Mouse (Mus musculus) limb, embryonic 11.5 days (tissue): ENCODE measurements around the gene Elfn1. TPM values are rescaled to one million over a fixed set of nuclear protein-coding genes. Genes with fewer than 3 reads are reported as not detected.

Experiments used
- ATAC-seq: fragments of 200-750 bp; cut with Nextera tagmentation; 2 replicates; pipeline ENCODE4 v1.8.0; 2017; ENCODE audit warnings: low read depth; ENCODE audit not compliant: insufficient number of reproducible peaks, low FRiP score, low TSS enrichment
- DNase-seq: peaks from one replicate; pipeline ENCODE4 v3.0.0-alpha.2; 2015; ENCODE audit warnings: low spot score
- H3K27ac ChIP-seq: fragments of 300-500 bp; sonication (generic); replicated peaks from 2 replicates; pipeline ENCODE4 v1.5.1; 2014; ENCODE audit warnings: low read depth, mild to moderate bottlenecking, low read length
- H3K27me3 ChIP-seq: fragments of 300-500 bp; sonication (generic); 2 replicates; pipeline ENCODE4 v1.6.1; 2014; ENCODE audit warnings: mild to moderate bottlenecking, low read length, mixed read lengths; ENCODE audit not compliant: control insufficient read depth, insufficient read depth
- H3K36me3 ChIP-seq: fragments of 300-500 bp; sonication (generic); 2 replicates; pipeline ENCODE4 v1.6.1; 2014; ENCODE audit warnings: mild to moderate bottlenecking, low read length, moderate library complexity, mixed read lengths; ENCODE audit not compliant: control insufficient read depth, insufficient read depth
- H3K4me1 ChIP-seq: fragments of 300-500 bp; sonication (generic); 2 replicates; pipeline ENCODE4 v1.6.1; 2014; ENCODE audit warnings: low read length, mixed read lengths; ENCODE audit not compliant: control insufficient read depth, insufficient read depth
- H3K4me2 ChIP-seq: fragments of 300-500 bp; sonication (generic); 2 replicates; pipeline ENCODE4 v1.6.1; 2014; ENCODE audit warnings: low read depth, mild to moderate bottlenecking, moderate library complexity; ENCODE audit not compliant: severe bottlenecking
- H3K4me3 ChIP-seq: fragments of 300-500 bp; sonication (generic); 2 replicates; pipeline ENCODE4 v1.5.1; 2014; ENCODE audit warnings: low read depth, low read length
- H3K9ac ChIP-seq: fragments of 300-500 bp; sonication (generic); 2 replicates; pipeline ENCODE4 v1.6.1; 2014; ENCODE audit warnings: mild to moderate bottlenecking, low read length
- H3K9me3 ChIP-seq: fragments of 300-500 bp; sonication (generic); 2 replicates; pipeline ENCODE4 v1.6.1; 2016; ENCODE audit warnings: low read length; ENCODE audit not compliant: control insufficient read depth
- WGBS: fragments of 180-500 bp; shearing (Covaris S2); extraction: QIAGEN DNeasy Blood & Tissue Kit; methylation state at CpG from one replicate; pipeline ENCODE4 v1.1.7; 2014; 5-methylcytosine and 5-hydroxymethylcytosine counted together
- polyA plus RNA-seq: library from polyadenylated mRNA; unstranded; fragments of >200 nt; fragmentation: Nextera tagmentation; extraction: Ambion mirVana; gene quantifications from 2 replicates; pipeline ENCODE4 v1.2.1, GENCODE M21; 2014

The Elfn1 gene
- polyA plus RNA-seq, 1 experiment from 2014 or later = 0.08 TPM

- no peaks in the 10 kb centered on the region for H3K36me3 ChIP-seq
- H3K4me3 ChIP-seq = no peak overlapping the region
- H3K27me3 ChIP-seq = no peaks in the 10 kb centered on the region
- ATAC-seq (no peak), DNase-seq (no peak)
- H3K4me2 ChIP-seq = no peak overlapping the region
- WGBS = 90% methylated on average over 14 of the region's 14 CpGs
- no peaks in the 10 kb centered on the region for H3K4me1 ChIP-seq
- H3K9ac ChIP-seq = no peak overlapping the region
- H3K9me3 ChIP-seq = no peaks in the 10 kb centered on the region
- H3K27ac ChIP-seq = no peak overlapping the region
Measured at GRCm38 (mm10) chr5:139965596-139965995, 57.9 kb downstream of the Elfn1 start.

GRCm38 (mm10) chr5:139969151-139969948, 61.6 kb downstream of the Elfn1 start:
- Histone ChIP-seq H3K27ac (no peak overlapping the region), H3K9me3 (no peaks in the 10 kb centered on the region), H3K9ac (no peak overlapping the region), H3K4me1 (no peaks in the 10 kb centered on the region), H3K27me3 (no peaks in the 10 kb centered on the region), H3K4me3 (no peak overlapping the region), H3K4me2 (no peak overlapping the region), H3K36me3 (no peaks in the 10 kb centered on the region)
- ATAC-seq (no peak), DNase-seq (no peak)
- WGBS = 81% methylated on average over 14 of the region's 14 CpGs

- no peak overlapping the region for H3K4me3 ChIP-seq
- no peaks in the 10 kb centered on the region for H3K4me1 ChIP-seq
- DNase-seq (no peak), ATAC-seq (no peak)
- no peak overlapping the region for H3K27ac ChIP-seq
- no peak overlapping the region for H3K9ac ChIP-seq
- no peaks in the 10 kb centered on the region for H3K27me3 ChIP-seq
- no peaks in the 10 kb centered on the region for H3K9me3 ChIP-seq
- no peaks in the 10 kb centered on the region for H3K36me3 ChIP-seq
- H3K4me2 ChIP-seq = no peak overlapping the region
- WGBS = 70% methylated on average over 12 of the region's 12 CpGs
Measured at GRCm38 (mm10) chr5:139970186-139970631, 62.5 kb downstream of the Elfn1 start.

GRCm38 (mm10) chr5:139976584-139976983, 68.8 kb downstream of the Elfn1 start:
- Histone ChIP-seq H3K27me3 (no peaks in the 10 kb centered on the region), H3K27ac (no peak overlapping the region)

GRCm38 (mm10) chr5:139977476-139977875, 69.7 kb downstream of the Elfn1 start:
- Histone ChIP-seq H3K27ac (no peak overlapping the region), H3K4me3 (no peak overlapping the region), H3K9me3 (no peaks in the 10 kb centered on the region), H3K4me2 (no peak overlapping the region), H3K36me3 (no peaks in the 10 kb centered on the region), H3K27me3 (no peaks in the 10 kb centered on the region), H3K9ac (no peak overlapping the region), H3K4me1 (no peaks in the 10 kb centered on the region)
- 35% methylated on average over 8 of the region's 8 CpGs for WGBS
- ATAC-seq (no peak), DNase-seq (no peak)

More at GRCm38 (mm10) chr5:139976584-139976983, 68.8 kb downstream of the Elfn1 start:
- Histone ChIP-seq H3K4me2 (no peak overlapping the region), H3K4me3 (no peak overlapping the region), H3K9ac (no peak overlapping the region), H3K9me3 (no peaks in the 10 kb centered on the region), H3K36me3 (no peaks in the 10 kb centered on the region), H3K4me1 (no peaks in the 10 kb centered on the region)
- 72% methylated on average over 4 of the region's 4 CpGs for WGBS
- ATAC-seq (no peak), DNase-seq (no peak)

- WGBS = 3% methylated on average over 13 of the region's 13 CpGs
- H3K36me3 ChIP-seq = no peaks in the 10 kb centered on the region
- no peak for ATAC-seq
Measured at GRCm38 (mm10) chr5:139978525-139979276, 71.0 kb downstream of the Elfn1 start.

GRCm38 (mm10) chr5:139979371-139979770, 71.6 kb downstream of the Elfn1 start:
- H3K9me3 ChIP-seq = no peaks in the 10 kb centered on the region
- WGBS = 81% methylated on average over 9 of the region's 9 CpGs

More at GRCm38 (mm10) chr5:139978525-139979276, 71.0 kb downstream of the Elfn1 start:
- H3K9ac ChIP-seq = no peak overlapping the region
- H3K9me3 ChIP-seq = no peaks in the 10 kb centered on the region
- no peak overlapping the region for H3K4me2 ChIP-seq
- no peaks in the 10 kb centered on the region for H3K4me1 ChIP-seq
- no peak overlapping the region for H3K27ac ChIP-seq
- no peaks in the 10 kb centered on the region for H3K27me3 ChIP-seq
- DNase-seq = peak; percentile 62
- no peak overlapping the region for H3K4me3 ChIP-seq

GRCm38 (mm10) chr5:139981976-139982375, 74.2 kb downstream of the Elfn1 start:
- DNase-seq (no peak), ATAC-seq (no peak)
- H3K36me3 ChIP-seq = no peaks in the 10 kb centered on the region
- no peak overlapping the region for H3K4me3 ChIP-seq
- H3K4me2 ChIP-seq = no peak overlapping the region
- no peak overlapping the region for H3K9ac ChIP-seq
- H3K27ac ChIP-seq = no peak overlapping the region
- H3K9me3 ChIP-seq = no peaks in the 10 kb centered on the region
- H3K4me1 ChIP-seq = no peaks in the 10 kb centered on the region
- 0 out of 2 replicates have a peak, but pooled peaks cover 3% of the 10 kb centered on the region for H3K27me3 ChIP-seq
- 83% methylated on average over 1 of the region's 1 CpGs for WGBS

More at GRCm38 (mm10) chr5:139979371-139979770, 71.6 kb downstream of the Elfn1 start:
- Histone ChIP-seq H3K27ac (no peak overlapping the region), H3K4me1 (no peaks in the 10 kb centered on the region), H3K4me2 (no peak overlapping the region), H3K27me3 (no peaks in the 10 kb centered on the region), H3K36me3 (no peaks in the 10 kb centered on the region), H3K4me3 (no peak overlapping the region), H3K9ac (no peak overlapping the region)
- no peak for ATAC-seq
- no peak for DNase-seq
